Mouse (Mus musculus) heart, postnatal 36 days (tissue): ENCODE measurements around the gene Ifnl3. TPM values are rescaled to one million over a fixed set of nuclear protein-coding genes. Genes with fewer than 3 reads are reported as not detected.

Experiments
- DNase-seq, 2 experiments: peaks; one replicate each; pipeline ENCODE4 v3.0.0; 2021 to 2022
- intact Hi-C: fragments of 180-260 bp; cut with DNase I; formaldehyde crosslinking; loops from one replicate; pipeline ENCODE4 v1.15.1; 2025
- total RNA-seq, 2 experiments: library from RNA; stranded (reverse); gene quantifications; 2 replicates each; pipeline ENCODE4 v1.2.3; 2021

Gene Ifnl3
- total RNA-seq, 2 experiments from 2014 or later = not detected

DNA sequence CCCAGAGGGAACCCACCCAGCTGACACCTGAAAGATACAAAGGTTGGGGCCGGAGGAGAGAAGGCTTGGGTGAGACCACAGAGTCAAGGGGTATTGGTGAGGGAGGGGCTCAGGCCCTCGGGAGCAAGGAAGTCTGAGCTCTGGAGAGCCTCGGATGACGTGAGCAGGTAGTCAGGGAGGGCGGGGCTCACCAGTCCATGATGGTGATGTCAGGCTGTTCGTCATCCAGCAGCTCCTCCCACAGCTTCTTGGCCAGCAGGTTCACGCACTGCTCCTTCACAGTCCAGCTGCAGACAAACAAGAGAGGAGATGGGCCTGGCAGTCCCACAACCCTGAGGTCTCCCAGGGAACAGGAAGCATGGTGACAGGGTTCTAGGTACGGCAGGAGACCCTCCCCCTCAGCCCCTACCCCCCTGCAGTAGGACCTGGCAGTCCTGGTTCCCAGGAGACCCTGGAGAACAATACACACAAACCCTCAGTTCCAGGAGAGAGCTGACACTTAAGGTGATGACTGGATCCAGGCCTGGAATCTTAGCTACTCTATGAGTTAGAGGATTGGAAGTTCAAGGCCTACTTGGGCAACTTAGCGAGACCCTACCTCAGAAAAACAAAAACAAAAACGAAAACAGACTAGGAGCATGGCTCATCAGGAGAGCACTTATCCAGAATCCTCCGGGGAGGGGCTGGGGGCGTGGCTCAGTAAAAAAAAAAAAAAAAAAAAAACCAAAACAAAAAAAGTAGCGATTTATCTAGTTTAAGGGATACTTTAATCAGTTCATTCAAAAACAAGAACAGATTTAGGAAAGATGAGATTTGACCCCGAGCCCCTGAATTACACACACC is 22.6 kb downstream of the Ifnl3 start:
- DNase-seq = no peak
- intact Hi-C loops = no loop called here

DNA sequence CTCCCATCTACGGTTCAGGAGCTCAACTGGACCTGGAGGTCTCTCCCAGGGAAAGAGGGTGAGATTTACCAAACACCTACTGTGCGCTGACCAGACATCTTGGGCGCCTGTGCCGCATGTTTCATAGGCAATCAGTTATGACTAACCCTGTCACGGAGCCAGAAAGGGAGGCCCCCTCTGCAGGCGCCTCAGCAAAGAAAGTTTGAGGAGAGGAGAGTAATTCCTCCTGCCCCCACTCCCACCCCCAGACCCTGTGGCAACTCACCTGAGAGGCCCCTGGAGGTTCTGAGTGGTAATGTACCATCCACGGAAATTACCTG is 23.2 kb downstream of the Ifnl3 start:
- no peak for DNase-seq
- intact Hi-C loops = no loop called here

GRCm38 (mm10) chr7:28546649-28547048 is 24.0 kb downstream of the Ifnl3 start:
- no peak for DNase-seq
- intact Hi-C loops = no loop called here

GRCm38 (mm10) chr7:28547154-28547553 is 24.5 kb downstream of the Ifnl3 start, which contains the start of gene Nccrp1:
Nccrp1 (minus strand) TSS chr7:28547254.
- no peak for DNase-seq
- intact Hi-C loops = no loop called here

- DNase-seq = no peak
Observed at GRCm38 (mm10) chr7:28547628-28548027, 25.0 kb downstream of the Ifnl3 start.

DNA sequence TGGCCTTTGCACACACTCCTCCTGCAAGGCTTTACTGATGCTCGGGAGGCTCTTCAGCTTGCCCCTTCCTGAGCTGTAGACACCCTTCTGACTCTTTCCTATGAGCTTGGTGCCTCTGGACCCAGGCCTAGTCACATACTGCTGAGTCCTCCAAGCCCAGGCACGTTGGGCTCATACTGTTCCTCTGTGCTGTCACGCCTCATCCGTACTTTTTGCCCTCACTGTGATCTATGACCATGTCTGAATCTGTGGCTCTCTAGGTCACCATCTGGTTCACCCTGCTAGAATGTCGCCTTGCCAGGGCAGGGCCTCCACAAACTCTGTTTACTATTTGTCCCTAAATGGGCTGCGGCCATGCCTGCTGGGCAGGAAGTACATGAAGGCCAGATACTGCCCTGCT is 30.4 kb downstream of the Ifnl3 start:
- DNase-seq = no peak
- intact Hi-C loops = no loop called here

More at GRCm38 (mm10) chr7:28547628-28548027, 25.0 kb downstream of the Ifnl3 start:
- intact Hi-C loops = no loop called here

DNA sequence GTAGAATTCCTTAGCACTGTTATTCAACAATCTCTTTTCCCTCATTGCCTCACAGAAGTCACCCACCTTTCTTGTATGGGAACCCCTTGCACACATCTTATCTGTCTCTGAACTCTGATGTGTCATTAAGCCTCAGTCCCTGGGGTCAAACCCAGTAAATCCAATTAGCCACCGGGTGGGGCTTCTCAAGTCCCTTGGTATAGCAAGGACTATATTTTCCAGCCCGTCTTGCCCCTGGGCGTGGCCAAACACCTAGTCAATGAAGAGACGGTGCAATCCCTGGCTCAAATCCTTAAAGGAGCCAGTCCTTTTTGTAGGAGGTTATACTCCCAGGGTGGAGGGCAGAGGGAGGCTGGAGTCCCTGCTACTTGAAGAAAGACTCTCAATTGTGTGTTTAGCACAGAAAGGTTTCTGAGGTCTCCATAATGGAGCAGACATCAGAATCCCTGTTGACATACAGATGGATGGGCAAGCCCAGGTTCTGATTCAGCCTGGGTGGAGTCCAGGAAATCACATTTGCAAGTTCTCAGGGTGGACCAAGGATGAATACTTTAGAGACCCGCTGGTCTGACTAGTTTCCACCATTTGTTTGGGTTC is 33.4 kb downstream of the Ifnl3 start:
- intact Hi-C loops = no loop called here
- DNase-seq = no peak

- no peak for DNase-seq
- intact Hi-C loops = no loop called here
Observed at GRCm38 (mm10) chr7:28557069-28557468, 34.4 kb downstream of the Ifnl3 start.

GRCm38 (mm10) chr7:28557708-28558107 is 35.1 kb downstream of the Ifnl3 start:
- intact Hi-C loops = no loop called here
- no peak for DNase-seq

DNA sequence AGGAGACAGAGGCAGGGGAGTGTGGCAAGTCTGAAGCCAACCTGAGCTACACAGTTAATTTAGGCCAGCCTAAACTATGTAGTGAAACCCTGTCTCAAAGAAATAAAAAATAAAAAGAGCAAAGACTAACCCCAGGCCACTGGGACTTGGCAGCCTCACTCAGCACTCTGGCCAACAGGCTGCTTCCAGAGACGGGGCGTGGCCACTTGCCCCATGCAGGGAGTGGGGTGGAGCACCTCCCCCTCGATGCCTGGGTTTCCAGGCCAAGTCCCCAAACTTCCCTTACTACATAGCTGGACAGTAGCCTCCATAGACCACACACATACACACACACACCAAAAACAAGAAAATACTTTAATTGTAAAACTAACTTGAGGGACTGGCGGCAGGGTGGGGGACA is 35.9 kb downstream of the Ifnl3 start:
- peak; percentile 50 to 52 for DNase-seq
- intact Hi-C loops = no loop called here

DNA sequence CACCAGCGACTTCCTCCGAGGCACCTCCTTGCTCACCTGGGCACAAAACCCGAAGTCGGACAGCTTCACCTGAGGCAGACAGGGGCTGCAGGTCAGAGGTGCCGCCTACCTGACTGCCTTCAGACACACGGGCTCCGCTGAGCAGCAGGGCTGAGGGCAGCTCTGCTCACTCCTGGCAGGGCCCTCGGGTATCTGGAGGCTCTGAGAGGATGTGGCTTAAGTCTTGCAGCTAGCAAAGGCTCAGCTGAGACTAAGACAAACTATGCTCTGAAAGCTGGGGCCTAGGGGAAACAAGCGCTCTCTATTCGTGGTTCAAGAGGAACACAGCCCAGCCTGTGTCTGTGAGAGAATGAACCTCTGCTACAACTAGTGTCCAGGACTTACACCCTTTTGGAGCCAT is 38.2 kb downstream of the Ifnl3 start:
- intact Hi-C loops = no loop called here

DNA sequence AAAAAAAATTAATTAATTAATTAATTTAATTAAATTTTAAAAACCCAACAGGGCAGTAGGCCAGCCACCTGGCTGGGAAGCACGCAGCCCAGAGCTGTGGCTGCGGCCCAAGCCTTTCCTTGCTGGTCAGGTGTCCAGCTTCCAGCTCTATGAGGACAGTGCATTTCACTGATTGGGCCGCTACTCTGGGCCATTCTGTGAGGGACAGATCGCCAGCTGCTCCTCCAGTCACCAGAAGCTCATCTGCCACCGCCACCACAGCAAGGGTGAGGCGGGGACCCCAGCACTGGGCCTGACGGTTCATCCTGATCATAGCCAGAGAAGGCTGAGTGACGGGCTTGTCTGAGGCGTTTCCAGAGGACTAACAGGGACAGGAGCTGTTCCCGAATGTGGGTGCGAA is 39.3 kb downstream of the Ifnl3 start:
- intact Hi-C loops = no loop called here
- no peak for DNase-seq

More for the DNA sequence above, 38.2 kb downstream of the Ifnl3 start:
- DNase-seq = no peak

- intact Hi-C loops = no loop called here
Observed at GRCm38 (mm10) chr7:28562371-28562770, 39.7 kb downstream of the Ifnl3 start.

DNA sequence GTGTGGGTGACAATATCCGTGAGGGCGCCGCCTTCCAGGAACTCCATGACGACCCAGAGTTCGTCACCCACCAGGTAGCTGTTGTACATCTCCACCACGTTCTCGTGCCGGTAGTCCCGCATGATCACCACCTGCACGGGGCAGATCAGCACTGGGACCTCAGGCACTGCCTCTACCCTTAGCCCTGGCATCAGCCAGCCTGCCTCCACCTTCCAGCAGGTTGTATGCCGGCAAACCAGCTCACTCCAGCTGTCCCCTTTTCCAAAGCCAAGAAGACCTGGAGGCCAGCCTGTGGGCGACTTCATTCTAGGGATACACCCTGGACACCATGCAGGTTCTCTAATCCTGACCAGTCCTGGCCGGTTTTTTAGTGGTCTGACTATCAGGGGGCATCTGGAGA is 40.3 kb downstream of the Ifnl3 start:
- DNase-seq = no peak
- intact Hi-C loops = no loop called here

More at GRCm38 (mm10) chr7:28562371-28562770, 39.7 kb downstream of the Ifnl3 start:
- no peak for DNase-seq

DNA sequence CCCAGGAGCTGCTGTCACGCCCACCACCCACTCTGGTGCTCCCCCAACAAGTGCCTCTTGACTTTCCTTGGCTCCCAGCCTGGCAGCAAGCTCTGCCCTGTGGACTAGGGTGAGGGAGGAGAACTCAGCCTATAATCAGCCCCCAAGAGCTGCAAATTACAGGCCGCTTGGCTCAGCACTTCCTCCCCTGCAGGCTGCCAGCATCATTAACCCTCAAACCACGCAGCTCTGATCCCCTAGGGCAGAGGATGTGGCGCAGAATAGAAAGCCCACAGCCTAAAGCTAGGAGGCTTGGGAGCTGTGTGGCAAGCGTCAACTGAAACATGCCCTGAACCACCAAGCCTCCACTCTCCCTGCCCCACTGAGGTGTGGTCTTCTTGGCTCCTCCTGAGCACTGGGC is 42.8 kb downstream of the Ifnl3 start:
- intact Hi-C loops = loop anchor here (5.0 kb wide), 1 partner anchor 162 kb away; no protein-coding TSS in a partner anchor

GRCm38 (mm10) chr7:28567539-28567938 is 44.9 kb downstream of the Ifnl3 start:
- intact Hi-C loops = loop anchor here (5.0 kb wide), 1 partner anchor 160 kb away; no protein-coding TSS in a partner anchor
- DNase-seq = no peak

More for the DNA sequence above, 42.8 kb downstream of the Ifnl3 start:
- DNase-seq = no peak

DNA sequence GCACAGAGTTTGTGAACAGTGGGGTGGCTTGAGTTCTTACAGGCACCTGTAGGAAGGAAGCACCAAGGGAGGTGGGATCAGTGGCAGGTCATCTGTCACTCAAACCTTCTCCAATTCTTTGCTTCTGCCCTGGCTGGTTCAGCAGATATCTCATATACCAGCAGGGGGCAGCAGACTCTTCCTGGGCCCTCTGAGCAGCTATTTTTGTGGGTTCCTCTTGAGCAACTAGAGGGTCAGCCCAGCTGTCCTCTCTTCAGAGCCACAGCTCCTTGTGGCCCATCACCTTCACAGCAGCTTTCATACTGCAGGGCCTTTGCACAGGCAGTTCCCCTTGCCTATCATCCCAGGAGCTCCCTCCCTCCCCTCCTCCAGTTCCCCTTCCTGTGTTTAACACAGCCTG is 45.6 kb downstream of the Ifnl3 start:
- intact Hi-C loops = loop anchor here (1.0 to 5.0 kb wide), 2 partner anchors 33 to 159 kb away; no protein-coding TSS in a partner anchor
- DNase-seq = peak; percentile 72 to 74

- peak in 1 of 2 experiments; percentile 45 for DNase-seq
- intact Hi-C loops = loop anchor here (2.0 kb wide), 1 partner anchor 16 kb away; no protein-coding TSS in a partner anchor
Observed at GRCm38 (mm10) chr7:28570291-28570981, 47.8 kb downstream of the Ifnl3 start.

DNA sequence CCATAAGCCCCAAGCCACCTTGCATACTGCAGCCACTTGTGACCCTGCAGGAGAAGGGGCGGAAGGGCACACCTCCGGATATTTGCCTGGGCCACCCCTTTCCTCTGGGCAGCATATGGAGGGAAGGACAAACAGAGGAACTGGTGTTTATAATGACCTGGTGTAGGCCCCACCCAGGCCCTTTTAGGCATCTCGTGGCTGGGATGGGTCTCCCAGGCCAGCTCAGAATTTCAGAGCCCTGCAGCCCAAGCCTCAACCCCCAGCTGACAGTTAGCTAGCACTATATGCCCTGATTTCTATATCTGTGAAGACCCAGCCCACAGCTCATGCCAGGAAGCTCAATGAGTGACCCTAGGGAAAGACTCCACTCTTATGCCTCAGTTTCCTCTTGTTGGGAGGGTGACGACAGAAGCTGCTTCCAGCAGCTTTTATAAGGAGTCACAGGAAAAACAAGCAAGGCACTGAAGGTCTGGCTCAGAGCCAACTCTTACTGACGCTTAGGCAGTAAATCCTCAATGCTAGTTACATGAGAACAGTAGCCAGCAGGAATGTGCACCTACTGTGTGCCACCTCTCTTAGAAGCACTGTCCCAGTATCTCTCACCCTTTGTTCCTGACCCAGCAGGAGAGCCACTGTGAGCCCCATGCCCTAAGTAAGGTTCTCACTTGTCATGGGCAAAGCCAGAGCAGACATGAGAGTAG is 48.5 kb downstream of the Ifnl3 start:
- DNase-seq = no peak
- intact Hi-C loops = loop anchor here (2.0 kb wide), 1 partner anchor 16 kb away; no protein-coding TSS in a partner anchor

GRCm38 (mm10) chr7:28572689-28573088 is 50.1 kb downstream of the Ifnl3 start:
- DNase-seq = no peak
- intact Hi-C loops = no loop called here

- no peak for DNase-seq
- intact Hi-C loops = no loop called here
Observed at GRCm38 (mm10) chr7:28573236-28573635, 50.6 kb downstream of the Ifnl3 start.
